8 mouse cellular contexts compared by ENCODE assay signal in the genomic region with DNA sequence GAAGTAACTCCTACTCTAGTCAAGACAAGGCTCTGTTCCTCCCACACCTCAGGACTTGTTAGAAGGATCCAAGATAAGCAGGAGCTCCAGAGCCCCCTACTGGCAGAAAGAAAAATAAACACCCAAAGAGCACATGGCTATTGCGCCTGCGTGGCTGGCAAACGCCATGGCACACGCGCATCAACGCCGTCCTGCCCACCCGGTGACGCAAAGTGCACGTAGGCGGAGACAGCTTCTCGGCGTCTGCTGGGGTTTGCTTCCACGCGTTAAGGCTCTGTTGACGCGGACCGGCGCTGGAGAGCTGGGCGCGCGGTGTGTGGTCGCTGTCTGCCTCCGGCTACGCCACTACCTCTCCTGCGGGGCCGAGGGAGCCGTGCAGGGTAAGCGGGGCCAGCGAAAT. TPM values are rescaled to one million over a fixed set of nuclear protein-coding genes. Genes with fewer than 3 reads are reported as not detected.
DNase-seq lines count a peak whose midpoint lies in the region; ATAC-seq and TF ChIP-seq lines count a peak whose summit lies in the region.

Entpd6 (plus strand) TSS at position 189 of the 400 bp plus-strand sequence.

- ATAC-seq in forebrain, embryonic 13.5 days, result peak; percentile 98
- ATAC-seq in liver, postnatal 0 days, result peak; percentile 97
- peak; percentile 98 for ATAC-seq in neural tube, embryonic 14.5 days (ENCODE audit: low read depth)

- peak within 1 kb of the TSS; percentile 89 for H3K4me3 ChIP-seq in E14TG2a.4 (replicated peaks; ENCODE audit: low read length)
- peak within 1 kb of the TSS; percentile 61 for H3K4me3 ChIP-seq in forebrain, embryonic 13.5 days
- peak within 1 kb of the TSS; percentile 70 for H3K4me3 ChIP-seq in liver, postnatal 0 days (ENCODE audit: low read depth, low read length)
- H3K4me3 ChIP-seq in neural tube, embryonic 14.5 days (ENCODE audit: low read depth, low read length), result peak within 1 kb of the TSS; percentile 79

- H3K27me3 ChIP-seq in E14TG2a.4 (ENCODE audit: insufficient read depth, low read length), result peaks cover 12% of the 10 kb centered on the region; the same call in 1 of the 2 replicates
- H3K27me3 ChIP-seq in forebrain, embryonic 13.5 days, result peaks cover 8% of the 10 kb centered on the region
- H3K27me3 ChIP-seq in liver, postnatal 0 days (ENCODE audit: insufficient read depth, low read length), result no peaks in the 10 kb centered on the region
- no peaks in the 10 kb centered on the region for H3K27me3 ChIP-seq in neural tube, embryonic 14.5 days (ENCODE audit: control insufficient read depth, insufficient read depth, low read length)

- peak; percentile 95 for DNase-seq in c-Kit-positive CD71-positive TER-119-positive erythroid progenitor cells, embryonic 14.5 days (ENCODE audit: low spot score)
- peak; percentile 96 to 97 for DNase-seq in heart, postnatal 10 days
- DNase-seq in large intestine, adult 2 months (ENCODE audit: low read depth, low spot score), result peak; percentile 94
- DNase-seq in liver, postnatal 0 days, result peak; percentile 93
- peak; percentile 92 for DNase-seq in testis, postnatal 10 days (ENCODE audit: low spot score)

- intact Hi-C loops in heart, postnatal 10 days (cut with DNase I), result loop anchor here (2.0 to 5.0 kb wide), 3 partner anchors 70 to 158 kb away; partner anchors contain the start of gene Gins1

- TF ChIP-seq EP300 in liver, postnatal 0 days (IDR thresholded peaks at IDR 0.05; ENCODE audit: low read depth), result no peak

- peak within 1 kb of the TSS; percentile 97 for H3K4me2 ChIP-seq in forebrain, embryonic 13.5 days
- H3K4me2 ChIP-seq in liver, postnatal 0 days (ENCODE audit: low read depth, low read length), result peak within 1 kb of the TSS; percentile 100
- peak within 1 kb of the TSS; percentile 87 for H3K4me2 ChIP-seq in neural tube, embryonic 14.5 days (ENCODE audit: low read depth, low read length)

- H3K36me3 ChIP-seq in E14TG2a.4 (ENCODE audit: insufficient read depth, low read length), result peaks cover 32% of the 10 kb centered on the region
- peaks cover 11% of the 10 kb centered on the region for H3K36me3 ChIP-seq in forebrain, embryonic 13.5 days (ENCODE audit: poor library complexity, severe bottlenecking)
- peaks cover 8% of the 10 kb centered on the region; the same call in 1 of the 2 replicates for H3K36me3 ChIP-seq in liver, postnatal 0 days (replicated peaks; ENCODE audit: insufficient read depth, low read length)
- H3K36me3 ChIP-seq in neural tube, embryonic 14.5 days (ENCODE audit: control insufficient read depth, insufficient read depth, low read length), result 0 out of 2 replicates have a peak, but pooled peaks cover 3% of the 10 kb centered on the region

- peak within 1 kb of the TSS; percentile 77 for H3K9ac ChIP-seq in forebrain, embryonic 13.5 days
- peak within 1 kb of the TSS; percentile 76 for H3K9ac ChIP-seq in liver, postnatal 0 days (replicated peaks)
- peak within 1 kb of the TSS; percentile 84 for H3K9ac ChIP-seq in neural tube, embryonic 14.5 days (replicated peaks; ENCODE audit: low read depth, low read length)

- H3K4me1 ChIP-seq in E14TG2a.4 (replicated peaks; ENCODE audit: low read depth, low read length), result peaks cover 26% of the 10 kb centered on the region
- peaks cover 18% of the 10 kb centered on the region for H3K4me1 ChIP-seq in forebrain, embryonic 13.5 days
- H3K4me1 ChIP-seq in liver, postnatal 0 days (ENCODE audit: insufficient read depth), result peaks cover 16% of the 10 kb centered on the region
- H3K4me1 ChIP-seq in neural tube, embryonic 14.5 days (ENCODE audit: control insufficient read depth, insufficient read depth, low read length), result peaks cover 8% of the 10 kb centered on the region

- H3K9me3 ChIP-seq in E14TG2a.4 (ENCODE audit: low read length), result no peaks in the 10 kb centered on the region
- H3K9me3 ChIP-seq in forebrain, embryonic 13.5 days (replicated peaks), result no peaks in the 10 kb centered on the region
- no peaks in the 10 kb centered on the region for H3K9me3 ChIP-seq in liver, postnatal 0 days (ENCODE audit: low read length)
- no peaks in the 10 kb centered on the region for H3K9me3 ChIP-seq in neural tube, embryonic 14.5 days (ENCODE audit: control insufficient read depth, low read length)

- TF ChIP-seq CTCF in E14TG2a.4 (conservative IDR thresholded peaks at IDR 0.05; ENCODE audit: low read length), result peak; percentile 69
- peak; percentile 89 for TF ChIP-seq CTCF in liver, postnatal 0 days (IDR thresholded peaks at IDR 0.05; ENCODE audit: low read depth)

- peak within 1 kb of the TSS; percentile 74 for H3K27ac ChIP-seq in forebrain, embryonic 13.5 days
- peak within 1 kb of the TSS; percentile 84 for H3K27ac ChIP-seq in liver, postnatal 0 days (ENCODE audit: low read depth)
- H3K27ac ChIP-seq in neural tube, embryonic 14.5 days (ENCODE audit: low read depth, low read length), result peak within 1 kb of the TSS; percentile 83

- whole genome bisulfite sequencing in forebrain, embryonic 13.5 days, result 1% methylated on average over 30 of the region's 30 CpGs
- under 1% methylated on average over 30 of the region's 30 CpGs for WGBS in large intestine, adult 2 months
- 0% methylated on average over 30 of the region's 30 CpGs for WGBS in liver, postnatal 0 days (ENCODE audit: insufficient replicate concordance)
- 0% methylated on average over 22 of the region's 30 CpGs for WGBS in neural tube, embryonic 14.5 days

RNA-seq across cellular contexts. Expression of gene Entpd6, which starts in this region (rescaled TPM):
- polyA plus RNA-seq in forebrain, embryonic 13.5 days (2015; fragmentation: Nextera tagmentation; extraction: Ambion mirVana), result 30.9 and 37.3 TPM in 2 replicates
- 10 to 100 TPM; 15.2 to 16.1 TPM for total RNA-seq in heart, postnatal 10 days (2021)
- polyA plus RNA-seq in large intestine, adult 2 months (2012; rRNA removed), result 29.5 and 34.6 TPM in 2 replicates
- polyA plus RNA-seq in liver, postnatal 0 days (2015; fragmentation: Nextera tagmentation; extraction: Ambion mirVana), result 9.2 and 9.9 TPM in 2 replicates
- polyA plus RNA-seq in neural tube, embryonic 14.5 days (2014; fragmentation: Nextera tagmentation; extraction: Ambion mirVana), result 56.8 and 64.6 TPM in 2 replicates

Comparison
In these comparisons a context has a peak if more than half of its experiments do, and no peak if none do; other contexts are left out.
1. Peak in every context shown above with its lines: DNase-seq, ATAC-seq, H3K4me3 ChIP-seq and H3K27ac ChIP-seq.